Mouse (Mus musculus) megakaryocyte, embryonic 14.5 days (primary cell): Measurements from ENCODE around the gene Gm11937.

Experiments used
- FLI1 ChIP-seq: IDR thresholded peaks from 2 replicates; pipeline ENCODE4 v1.6.1; 2012; ENCODE audit warnings: low read length, inconsistent platforms, mixed read lengths
- GATA1 ChIP-seq: IDR thresholded peaks from 3 replicates; pipeline ENCODE4 v1.6.1; 2012; ENCODE audit warnings: mixed read lengths, low read length, inconsistent platforms, borderline replicate concordance

DNA sequence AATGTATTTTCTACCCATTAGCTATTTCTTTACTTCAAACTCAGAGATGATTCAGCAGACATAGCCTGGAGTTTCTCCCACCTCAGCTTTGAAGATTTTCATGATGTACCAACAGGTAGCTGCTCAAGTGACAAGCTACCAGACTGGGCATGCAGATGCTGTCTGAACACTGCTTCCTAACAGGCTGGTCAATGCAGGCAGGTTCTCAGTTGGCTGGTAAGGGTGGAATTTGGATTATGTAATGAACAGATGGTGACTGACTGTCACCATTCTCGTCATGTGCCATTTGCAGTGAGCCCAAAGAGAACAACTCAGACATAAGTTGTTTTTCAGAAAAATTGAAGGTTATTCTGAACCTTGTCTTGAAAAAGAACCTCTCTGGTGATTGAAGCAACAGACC is 863 bp downstream of the Gm11937 start:
- TF ChIP-seq GATA1 = no peak
- TF ChIP-seq FLI1 = no peak
